Mouse (Mus musculus) spleen, adult 2 months (tissue): Measurements from ENCODE around the gene Rasl12. TPM values are rescaled to one million over a fixed set of nuclear protein-coding genes. Genes with fewer than 3 reads are reported as not detected.

Experiments used
- DNase-seq, 2 experiments: peaks; one replicate each; pipeline versions ENCODE4 v3.0.0 to v3.0.0-alpha.2; 2012 to 2021; ENCODE audit warnings: low spot score in 2 of 2, low read depth in 1 of 2
- H3K27ac ChIP-seq: fragments of 200-500 bp; 2 replicates; pipeline ENCODE4 v1.5.1; 2012; ENCODE audit warnings: low read length, inconsistent platforms; ENCODE audit not compliant: insufficient read depth
- H3K27me3 ChIP-seq: fragments of 200-500 bp; 2 replicates; pipeline ENCODE4 v1.6.1; 2012; ENCODE audit warnings: mild to moderate bottlenecking, moderate library complexity, low read length, inconsistent platforms; ENCODE audit not compliant: control insufficient read depth, insufficient read depth
- H3K36me3 ChIP-seq: fragments of 200-500 bp; 2 replicates; pipeline ENCODE4 v1.6.1; 2012; ENCODE audit warnings: mild to moderate bottlenecking, low read length, inconsistent platforms; ENCODE audit not compliant: control insufficient read depth, insufficient read depth
- H3K4me1 ChIP-seq: fragments of 200-500 bp; 2 replicates; pipeline ENCODE4 v1.6.1; 2011; ENCODE audit warnings: inconsistent platforms; ENCODE audit not compliant: control insufficient read depth, insufficient read depth, insufficient read length
- H3K4me3 ChIP-seq: fragments of 200-500 bp; 2 replicates; pipeline ENCODE4 v1.5.1; 2011; ENCODE audit warnings: mild to moderate bottlenecking, inconsistent platforms; ENCODE audit not compliant: insufficient read depth, insufficient read length; ENCODE audit errors: extremely low read depth
- CTCF ChIP-seq: fragments of 200-500 bp; IDR thresholded peaks from 2 replicates; pipeline ENCODE4 v1.5.1; 2011; ENCODE audit warnings: mild to moderate bottlenecking, inconsistent platforms; ENCODE audit not compliant: insufficient read depth, insufficient read length, insufficient replicate concordance; ENCODE audit errors: extremely low read depth
- POLR2A ChIP-seq: fragments of 200-500 bp; IDR thresholded peaks from 2 replicates; pipeline ENCODE4 v1.6.1; 2011; ENCODE audit warnings: low read depth, low read length, inconsistent platforms
- WGBS: fragments of 180-500 bp; shearing (Covaris S2); methylation state at CpG from one replicate; pipeline ENCODE4 v1.1.7; 2018; 5-methylcytosine and 5-hydroxymethylcytosine counted together
- polyA plus RNA-seq: library from polyadenylated mRNA; depleted of rRNA; stranded (reverse); fragments of >200 nt; gene quantifications from 2 replicates; pipeline ENCODE4 v1.2.3, GENCODE M21; 2012

Gene Rasl12
- polyA plus RNA-seq, 1 experiment: 4.8 TPM

DNA sequence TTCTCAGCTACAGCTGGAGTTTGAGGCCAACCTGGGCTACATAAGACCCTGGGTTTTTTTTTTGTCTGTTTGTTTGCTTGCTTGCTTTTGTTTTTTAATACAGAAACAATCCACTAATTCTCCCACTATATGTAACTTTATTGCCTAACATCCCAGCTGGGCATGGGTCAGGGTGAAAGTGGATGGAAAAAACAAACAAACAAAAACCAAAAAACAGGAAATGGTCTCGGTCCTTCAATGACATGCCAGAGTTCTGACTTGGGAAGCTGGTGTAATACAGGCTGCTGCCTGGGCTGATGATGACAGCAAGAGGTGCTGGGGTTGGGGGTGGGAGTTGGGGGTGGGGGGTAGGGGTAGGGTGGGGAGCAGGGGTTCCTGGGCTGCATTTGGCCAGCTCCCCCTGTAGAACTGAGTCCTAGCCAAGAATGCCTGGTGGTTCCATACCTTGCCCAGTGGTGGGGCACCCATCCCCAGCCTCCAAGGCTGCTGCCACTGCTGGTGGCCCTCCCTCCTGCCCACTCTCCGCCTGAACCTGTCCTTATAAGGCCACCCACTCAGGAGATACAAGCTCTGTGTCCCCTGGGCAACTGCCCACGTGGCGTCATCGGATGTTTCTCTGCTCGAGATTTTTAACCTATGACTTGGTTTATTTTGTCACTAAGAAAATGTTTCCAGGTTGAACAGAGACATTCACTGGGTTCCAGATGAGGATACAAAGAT lies 16.1 kb upstream of the Rasl12 start:
- WGBS: 74% methylated on average over 6 of the region's 6 CpGs
- H3K27ac ChIP-seq: no peak overlapping the region
- DNase-seq: no peak
- no peak for TF ChIP-seq CTCF
- no peak for TF ChIP-seq POLR2A
- no peaks in the 10 kb centered on the region for H3K4me1 ChIP-seq
- no peak overlapping the region for H3K4me3 ChIP-seq
- H3K36me3 ChIP-seq: no peaks in the 10 kb centered on the region
- H3K27me3 ChIP-seq: no peaks in the 10 kb centered on the region

DNA sequence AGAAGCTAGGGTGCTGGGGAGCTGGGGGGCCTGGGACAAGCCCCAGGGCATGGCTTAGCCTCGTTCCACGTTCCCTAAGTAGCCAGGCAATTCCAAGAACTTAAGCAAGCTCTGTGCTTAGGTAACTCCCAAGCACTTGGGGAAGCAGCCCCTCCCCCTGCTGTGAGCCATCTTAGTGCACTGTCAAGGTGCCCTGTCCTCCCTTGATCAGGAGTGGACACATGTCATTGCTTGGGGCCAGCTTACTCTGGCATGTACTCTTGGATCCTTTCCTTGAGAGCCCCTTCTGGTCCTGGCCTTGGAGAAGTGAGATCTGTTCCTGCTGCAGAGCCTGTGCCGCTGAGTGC lies 15.6 kb upstream of the Rasl12 start:
- H3K4me1 ChIP-seq: no peaks in the 10 kb centered on the region
- no peak overlapping the region for H3K27ac ChIP-seq
- TF ChIP-seq CTCF: no peak
- TF ChIP-seq POLR2A: no peak
- DNase-seq: no peak
- H3K4me3 ChIP-seq: no peak overlapping the region
- 77% methylated on average over 3 of the region's 3 CpGs for WGBS
- H3K27me3 ChIP-seq: no peaks in the 10 kb centered on the region
- H3K36me3 ChIP-seq: no peaks in the 10 kb centered on the region

DNA sequence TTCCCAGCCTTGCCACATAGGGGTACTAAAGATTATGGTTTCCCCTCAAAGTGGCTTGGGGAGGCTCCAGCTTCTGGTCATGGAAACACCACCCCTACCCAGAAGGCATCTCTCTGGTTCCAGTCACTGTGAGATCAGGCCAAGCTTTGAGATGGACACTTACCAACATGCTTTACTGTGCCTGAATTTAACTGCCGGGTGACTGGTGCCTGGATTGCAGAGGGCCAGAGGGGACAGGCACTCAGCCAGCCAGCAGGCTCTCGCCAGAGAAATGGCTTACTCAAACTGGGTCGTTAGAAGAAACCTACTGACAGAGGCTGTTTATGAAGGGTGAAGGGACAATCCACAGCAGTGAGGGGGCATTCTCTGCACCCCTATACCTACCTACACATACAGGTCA lies 14.0 kb upstream of the Rasl12 start:
- DNase-seq: no peak
- H3K27ac ChIP-seq: no peak overlapping the region
- 77% methylated on average over 3 of the region's 3 CpGs for WGBS

DNA sequence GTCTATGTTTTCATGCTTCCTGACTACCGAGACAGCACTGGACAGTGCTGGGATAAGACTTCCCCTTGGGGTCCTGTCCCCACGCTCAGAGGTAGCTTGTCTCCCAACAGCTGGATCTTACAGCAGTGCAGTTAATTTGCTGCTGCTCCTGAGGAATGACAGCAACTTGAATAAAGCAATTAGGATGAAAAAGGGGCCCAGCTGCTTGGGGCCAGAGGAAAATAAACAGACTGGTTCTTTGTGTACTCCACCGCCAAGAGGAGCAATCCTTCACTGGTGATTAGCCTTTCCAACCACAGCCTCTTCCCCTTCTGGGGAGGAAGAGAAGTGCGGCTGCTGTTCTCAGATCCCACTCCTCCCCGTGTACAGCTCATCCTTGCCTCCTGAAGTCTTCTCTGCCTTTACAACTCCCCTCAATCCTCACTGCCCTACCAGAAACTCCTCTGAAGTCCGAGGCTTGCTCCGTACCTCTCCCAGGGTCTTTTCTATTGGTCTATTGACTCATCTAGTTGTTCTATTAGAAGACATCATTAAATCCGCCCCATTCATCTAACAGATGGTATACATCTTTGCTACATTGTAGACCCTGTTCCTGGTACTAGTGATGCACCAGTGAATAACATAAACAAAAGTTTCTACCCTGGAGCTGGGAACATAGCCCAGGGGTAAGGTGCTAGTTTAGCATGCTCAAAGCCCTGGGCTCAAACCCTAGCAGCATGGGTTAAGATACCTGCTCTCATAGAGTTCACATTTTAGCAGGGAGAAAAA lies 11.7 kb upstream of the Rasl12 start:
- no peak for DNase-seq
- H3K4me3 ChIP-seq: no peak overlapping the region
- no peaks in the 10 kb centered on the region for H3K36me3 ChIP-seq
- TF ChIP-seq CTCF (no peak), POLR2A (no peak)
- peaks cover 8% of the 10 kb centered on the region for H3K27me3 ChIP-seq
- 55% methylated on average over 8 of the region's 8 CpGs for WGBS
- no peak overlapping the region for H3K27ac ChIP-seq
- peaks cover 7% of the 10 kb centered on the region for H3K4me1 ChIP-seq

More for the DNA sequence above, 14.0 kb upstream of the Rasl12 start:
- no peaks in the 10 kb centered on the region for H3K27me3 ChIP-seq
- no peak overlapping the region for H3K4me3 ChIP-seq
- no peaks in the 10 kb centered on the region for H3K4me1 ChIP-seq
- TF ChIP-seq CTCF (no peak), POLR2A (no peak)
- no peaks in the 10 kb centered on the region for H3K36me3 ChIP-seq

DNA sequence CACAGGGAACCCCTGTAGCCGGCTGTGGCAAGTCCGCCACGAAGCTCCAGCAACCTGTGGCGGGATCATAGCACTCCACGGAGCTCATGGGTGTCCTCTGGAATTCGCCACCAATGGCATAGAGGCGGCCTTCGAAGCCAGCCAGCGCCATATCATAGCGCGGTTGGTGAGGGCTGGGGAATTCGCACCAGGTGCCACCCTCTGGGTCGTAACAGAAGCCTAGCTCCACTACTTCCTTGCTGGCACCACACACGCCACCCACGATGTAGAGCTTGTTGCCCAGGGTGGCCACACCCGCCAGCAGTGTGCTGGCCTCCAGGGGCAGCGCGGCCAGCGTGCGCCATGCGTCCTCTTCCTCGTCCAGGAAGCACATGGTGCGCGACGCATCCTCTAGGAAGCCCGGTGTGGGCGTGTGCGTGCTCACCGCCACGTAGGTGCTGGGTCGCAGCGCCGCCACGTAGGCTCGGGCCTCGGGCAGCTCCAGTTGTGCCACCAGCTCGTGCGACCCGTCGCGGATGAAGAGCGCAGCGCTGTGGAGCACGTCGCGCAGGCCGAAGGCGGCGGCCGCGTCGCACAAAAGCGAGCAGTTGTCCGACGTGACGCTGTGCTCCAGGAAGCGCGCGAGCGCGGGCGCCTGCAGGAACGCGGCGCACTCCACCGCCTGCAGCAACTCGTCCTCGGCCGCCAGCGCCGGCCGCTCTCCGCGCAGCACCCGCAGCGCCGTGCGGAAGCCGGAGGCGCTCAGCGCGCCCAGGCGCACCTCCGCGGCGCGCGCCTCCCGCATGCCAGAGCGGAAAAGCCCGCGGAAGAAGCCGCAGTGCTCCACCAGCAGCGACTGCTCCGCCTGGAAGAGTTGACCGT lies 7.3 kb upstream of the Rasl12 start:
- Histone ChIP-seq H3K4me1 (peaks cover 7% of the 10 kb centered on the region), H3K27ac (no peak overlapping the region), H3K27me3 (peaks cover 9% of the 10 kb centered on the region), H3K4me3 (no peak overlapping the region; the same call in 1 of the 2 replicates), H3K36me3 (no peaks in the 10 kb centered on the region)
- 13% methylated on average over 96 of the region's 96 CpGs for WGBS
- no peak for TF ChIP-seq POLR2A
- no peak for TF ChIP-seq CTCF
- DNase-seq: no peak

DNA sequence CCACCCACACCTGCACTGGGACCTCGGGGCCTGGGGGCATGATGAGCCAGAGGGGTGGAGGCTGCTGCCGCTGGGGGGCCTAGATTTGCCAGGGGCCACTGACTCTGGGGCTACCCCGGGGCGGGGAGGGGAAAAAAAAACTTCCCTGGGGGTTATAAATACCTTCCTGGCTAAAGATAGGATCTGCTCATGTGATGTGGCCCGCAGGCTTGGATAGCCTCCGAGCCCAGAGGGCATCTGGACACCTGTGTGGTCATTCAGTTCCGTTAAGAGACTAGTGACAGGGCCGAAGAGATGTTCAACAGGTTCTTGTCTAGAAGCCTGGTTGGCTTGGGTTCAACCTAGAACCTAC lies 6.7 kb upstream of the Rasl12 start, which contains the start of gene Kbtbd13:
Gene Kbtbd13 (minus strand): TSS at position 40 of the 352 bp plus-strand sequence.
- DNase-seq: no peak
- Histone ChIP-seq H3K27me3 (peaks cover 9% of the 10 kb centered on the region), H3K36me3 (no peaks in the 10 kb centered on the region), H3K4me3 (no peak within 1 kb of the TSS; the same call in 1 of the 2 replicates), H3K27ac (no peak within 1 kb of the TSS), H3K4me1 (peaks cover 7% of the 10 kb centered on the region)
- 42% methylated on average over 8 of the region's 8 CpGs for WGBS
- no peak for TF ChIP-seq CTCF
- TF ChIP-seq POLR2A: no peak
